Mouse (Mus musculus) hindbrain, embryonic 12.5 days (tissue): Measurements from ENCODE around the gene Ap1s3. TPM values are rescaled to one million over a fixed set of nuclear protein-coding genes. Genes with fewer than 3 reads are reported as not detected.

Source experiments
- ATAC-seq: fragments of 200-750 bp; cut with Nextera tagmentation; 2 replicates; pipeline ENCODE4 v1.8.0; 2017; ENCODE audit warnings: moderate TSS enrichment; ENCODE audit not compliant: low FRiP score
- H3K27ac ChIP-seq: fragments of 300-500 bp; sonication (generic); 2 replicates; pipeline ENCODE4 v1.5.1; 2016; ENCODE audit warnings: mild to moderate bottlenecking
- H3K27me3 ChIP-seq: fragments of 300-500 bp; sonication (generic); 2 replicates; pipeline ENCODE4 v1.6.1; 2016; ENCODE audit warnings: mild to moderate bottlenecking
- H3K36me3 ChIP-seq: fragments of 300-500 bp; sonication (generic); 2 replicates; pipeline ENCODE4 v1.6.1; 2016; ENCODE audit warnings: mild to moderate bottlenecking
- H3K4me1 ChIP-seq: fragments of 300-500 bp; sonication (generic); 2 replicates; pipeline ENCODE4 v1.6.1; 2016
- H3K4me2 ChIP-seq: fragments of 300-500 bp; sonication (generic); replicated peaks from 2 replicates; pipeline ENCODE4 v1.6.1; 2016; ENCODE audit warnings: mild to moderate bottlenecking
- H3K4me3 ChIP-seq: fragments of 300-500 bp; sonication (generic); 2 replicates; pipeline ENCODE4 v1.5.1; 2016; ENCODE audit warnings: mild to moderate bottlenecking
- H3K9ac ChIP-seq: fragments of 300-500 bp; sonication (generic); 2 replicates; pipeline ENCODE4 v1.6.1; 2016; ENCODE audit warnings: mild to moderate bottlenecking, moderate library complexity
- H3K9me3 ChIP-seq: fragments of 300-500 bp; sonication (generic); replicated peaks from 2 replicates; pipeline ENCODE4 v1.6.1; 2016; ENCODE audit warnings: mild to moderate bottlenecking
- WGBS: fragments of 180-500 bp; shearing (Covaris S2); methylation state at CpG from one replicate; pipeline ENCODE4 v1.1.7; 2016; 5-methylcytosine and 5-hydroxymethylcytosine counted together
- polyA plus RNA-seq: library from polyadenylated mRNA; unstranded; fragments of >200 nt; fragmentation: Nextera tagmentation; extraction: Ambion mirVana; gene quantifications from 2 replicates; pipeline ENCODE4 v1.2.1, GENCODE M21; 2016

The Ap1s3 gene
- polyA plus RNA-seq, 1 experiment from 2014 or later: 0.48 TPM

DNA sequence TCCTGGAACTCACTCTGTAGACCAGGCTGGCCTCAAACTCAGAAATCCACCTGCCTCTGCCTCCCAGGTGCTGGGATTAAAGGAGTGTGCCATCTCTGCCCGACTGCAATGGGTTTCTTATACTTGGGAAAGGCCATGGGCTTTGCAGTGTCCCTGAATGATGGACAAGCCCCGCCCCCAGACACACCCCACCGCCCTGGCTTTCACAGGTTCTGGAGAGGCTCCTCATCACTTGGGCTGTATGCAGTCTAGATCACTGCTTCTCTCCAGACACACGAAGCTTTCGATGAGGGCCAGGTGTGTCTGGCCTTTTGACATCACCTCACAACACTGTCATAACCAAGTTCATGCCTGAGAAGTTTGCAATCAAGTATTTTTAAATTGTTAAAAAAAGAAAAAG, 25.2 kb upstream of the Ap1s3 start:
- no peaks in the 10 kb centered on the region for H3K9me3 ChIP-seq
- H3K27ac ChIP-seq: 0 out of 2 replicates have a peak overlapping the region, but pooled peaks have one; percentile 48
- ATAC-seq: peak; percentile 66
- WGBS: 53% methylated on average over 5 of the region's 5 CpGs
- peaks cover 12% of the 10 kb centered on the region for H3K4me1 ChIP-seq
- no peak overlapping the region for H3K4me3 ChIP-seq
- H3K27me3 ChIP-seq: no peaks in the 10 kb centered on the region
- H3K4me2 ChIP-seq: no peak overlapping the region
- no peak overlapping the region for H3K9ac ChIP-seq
- 0 out of 2 replicates have a peak, but pooled peaks cover 2% of the 10 kb centered on the region for H3K36me3 ChIP-seq

GRCm38 (mm10) chr1:79692482-79692881, 20.7 kb upstream of the Ap1s3 start:
- peaks cover 6% of the 10 kb centered on the region for H3K4me1 ChIP-seq
- ATAC-seq: no peak
- no peak overlapping the region for H3K27ac ChIP-seq

DNA sequence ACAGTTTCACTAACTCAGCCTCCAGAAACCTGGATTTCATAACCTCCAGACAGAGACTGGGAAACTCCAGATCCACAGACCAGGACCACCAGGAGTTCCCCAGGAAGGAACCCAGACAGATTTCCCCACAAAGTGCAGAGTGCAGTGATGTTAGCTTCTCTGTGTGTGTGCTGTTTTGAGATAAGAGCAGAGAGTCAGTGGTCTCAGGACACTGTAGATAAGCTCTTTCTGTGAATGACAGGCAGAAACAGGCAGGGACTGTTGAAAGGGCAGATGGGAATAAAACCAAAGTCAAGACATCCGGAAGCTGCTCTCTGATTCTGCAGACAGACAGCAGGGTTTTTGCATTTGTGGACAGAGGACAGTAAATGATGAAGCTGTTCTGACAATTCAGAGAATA, 15.5 kb upstream of the Ap1s3 start:
- Histone ChIP-seq H3K27me3 (no peaks in the 10 kb centered on the region), H3K9me3 (no peaks in the 10 kb centered on the region), H3K4me2 (no peak overlapping the region), H3K9ac (no peak overlapping the region), H3K27ac (no peak overlapping the region), H3K4me3 (no peak overlapping the region), H3K4me1 (no peaks in the 10 kb centered on the region), H3K36me3 (no peaks in the 10 kb centered on the region)
- 83% methylated on average over 1 of the region's 1 CpGs for WGBS
- no peak for ATAC-seq

More at GRCm38 (mm10) chr1:79692482-79692881, 20.7 kb upstream of the Ap1s3 start:
- no peaks in the 10 kb centered on the region for H3K36me3 ChIP-seq
- WGBS: 85% methylated on average over 3 of the region's 3 CpGs
- H3K4me2 ChIP-seq: no peak overlapping the region
- H3K4me3 ChIP-seq: no peak overlapping the region
- no peak overlapping the region for H3K9ac ChIP-seq
- H3K27me3 ChIP-seq: no peaks in the 10 kb centered on the region
- H3K9me3 ChIP-seq: no peaks in the 10 kb centered on the region

GRCm38 (mm10) chr1:79684027-79684426, 12.3 kb upstream of the Ap1s3 start:
- Histone ChIP-seq H3K36me3 (no peaks in the 10 kb centered on the region), H3K27ac (no peak overlapping the region)
- ATAC-seq: no peak

DNA sequence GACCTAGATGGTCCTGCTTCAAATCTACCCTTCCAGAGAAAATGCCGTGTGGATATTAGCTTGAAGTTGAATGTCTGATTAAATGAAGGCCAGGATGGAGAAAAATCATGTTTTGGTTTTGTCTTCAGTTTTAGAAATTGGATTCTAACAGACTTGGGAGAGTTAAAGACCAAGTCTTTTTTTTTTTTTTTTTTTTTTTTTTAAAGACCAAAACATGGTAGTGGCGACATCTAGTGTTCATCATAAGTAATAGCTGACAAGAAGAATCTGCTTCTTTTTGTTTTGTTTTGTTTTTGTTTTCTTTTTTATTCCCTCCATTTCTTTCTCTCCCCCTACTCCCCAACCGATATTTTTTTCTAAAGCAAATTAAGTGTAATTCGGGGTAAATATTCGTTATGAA, 11.2 kb upstream of the Ap1s3 start:
- no peaks in the 10 kb centered on the region for H3K4me1 ChIP-seq
- no peaks in the 10 kb centered on the region for H3K36me3 ChIP-seq
- no peak overlapping the region for H3K9ac ChIP-seq
- ATAC-seq: no peak
- H3K27me3 ChIP-seq: no peaks in the 10 kb centered on the region
- no peak overlapping the region for H3K4me2 ChIP-seq
- H3K4me3 ChIP-seq: no peak overlapping the region
- H3K27ac ChIP-seq: no peak overlapping the region
- WGBS: 14% methylated on average over 5 of the region's 5 CpGs
- no peaks in the 10 kb centered on the region for H3K9me3 ChIP-seq

More at GRCm38 (mm10) chr1:79684027-79684426, 12.3 kb upstream of the Ap1s3 start:
- Histone ChIP-seq H3K4me2 (no peak overlapping the region), H3K9me3 (no peaks in the 10 kb centered on the region), H3K9ac (no peak overlapping the region), H3K27me3 (no peaks in the 10 kb centered on the region), H3K4me1 (no peaks in the 10 kb centered on the region), H3K4me3 (no peak overlapping the region)

DNA sequence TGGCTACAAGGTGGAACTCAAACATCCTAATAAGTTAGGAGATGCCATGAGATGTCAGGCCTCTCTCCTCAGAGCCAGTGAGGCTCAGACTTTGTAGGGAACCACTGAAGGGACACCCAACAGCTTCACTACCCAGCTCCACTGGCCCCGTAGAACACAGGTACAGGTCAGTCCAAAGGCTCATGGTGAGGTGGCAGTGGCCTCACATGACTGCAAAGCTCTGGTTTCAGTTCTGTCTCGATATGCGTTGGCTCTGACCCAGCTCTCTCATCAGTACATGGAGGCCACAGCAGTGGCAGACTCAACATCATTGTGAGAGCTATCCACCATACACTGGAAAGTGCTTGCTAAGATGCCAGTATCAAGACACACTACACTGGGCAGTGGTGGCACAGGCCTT, 9.0 kb upstream of the Ap1s3 start:
- H3K9ac ChIP-seq: no peak overlapping the region
- H3K4me1 ChIP-seq: no peaks in the 10 kb centered on the region
- H3K27ac ChIP-seq: no peak overlapping the region
- H3K36me3 ChIP-seq: no peaks in the 10 kb centered on the region
- no peaks in the 10 kb centered on the region for H3K27me3 ChIP-seq
- no peak overlapping the region for H3K4me3 ChIP-seq
- H3K4me2 ChIP-seq: no peak overlapping the region
- ATAC-seq: no peak
- whole genome bisulfite sequencing: 93% methylated on average over 3 of the region's 3 CpGs
- no peaks in the 10 kb centered on the region for H3K9me3 ChIP-seq

- no peaks in the 10 kb centered on the region for H3K4me1 ChIP-seq
- no peak overlapping the region for H3K4me2 ChIP-seq
- no peak overlapping the region for H3K4me3 ChIP-seq
- H3K36me3 ChIP-seq: no peaks in the 10 kb centered on the region
- 66% methylated on average over 8 of the region's 8 CpGs for WGBS
- H3K27me3 ChIP-seq: peaks cover 7% of the 10 kb centered on the region
- no peak overlapping the region for H3K9ac ChIP-seq
- ATAC-seq: no peak
- no peak overlapping the region for H3K27ac ChIP-seq
- H3K9me3 ChIP-seq: no peaks in the 10 kb centered on the region
Measured at GRCm38 (mm10) chr1:79678117-79678684, 6.4 kb upstream of the Ap1s3 start.

- H3K4me1 ChIP-seq: peaks cover 17% of the 10 kb centered on the region
- peaks cover 32% of the 10 kb centered on the region for H3K27me3 ChIP-seq
- no peak overlapping the region for H3K27ac ChIP-seq
- no peak overlapping the region for H3K9ac ChIP-seq
- H3K4me2 ChIP-seq: no peak overlapping the region
- 69% methylated on average over 4 of the region's 4 CpGs for WGBS
- no peak for ATAC-seq
- H3K4me3 ChIP-seq: no peak overlapping the region
- no peaks in the 10 kb centered on the region for H3K36me3 ChIP-seq
- no peaks in the 10 kb centered on the region for H3K9me3 ChIP-seq
Measured at GRCm38 (mm10) chr1:79675716-79676115, 3.9 kb upstream of the Ap1s3 start.

GRCm38 (mm10) chr1:79671196-79671542, 603 bp downstream of the Ap1s3 start:
- 2% methylated on average over 11 of the region's 11 CpGs for WGBS
- Histone ChIP-seq H3K9ac (peak overlapping the region; percentile 58; the same call in 1 of the 2 replicates), H3K4me3 (peak overlapping the region; percentile 61), H3K27ac (no peak overlapping the region), H3K4me2 (peak overlapping the region; percentile 99), H3K4me1 (peaks cover 17% of the 10 kb centered on the region), H3K27me3 (peaks cover 38% of the 10 kb centered on the region), H3K36me3 (no peaks in the 10 kb centered on the region), H3K9me3 (no peaks in the 10 kb centered on the region)
- no peak for ATAC-seq

GRCm38 (mm10) chr1:79669419-79669974, 2.3 kb downstream of the Ap1s3 start:
- H3K4me3 ChIP-seq: no peak overlapping the region
- ATAC-seq: no peak
- 85% methylated on average over 9 of the region's 9 CpGs for WGBS

GRCm38 (mm10) chr1:79664911-79665310, 6.9 kb downstream of the Ap1s3 start:
- Histone ChIP-seq H3K27ac (no peak overlapping the region), H3K9me3 (no peaks in the 10 kb centered on the region), H3K36me3 (no peaks in the 10 kb centered on the region), H3K4me2 (no peak overlapping the region), H3K4me3 (no peak overlapping the region), H3K4me1 (no peaks in the 10 kb centered on the region), H3K27me3 (no peaks in the 10 kb centered on the region), H3K9ac (no peak overlapping the region)
- no peak for ATAC-seq
- WGBS: 92% methylated on average over 4 of the region's 4 CpGs

More at GRCm38 (mm10) chr1:79669419-79669974, 2.3 kb downstream of the Ap1s3 start:
- peaks cover 17% of the 10 kb centered on the region for H3K4me1 ChIP-seq
- peaks cover 38% of the 10 kb centered on the region for H3K27me3 ChIP-seq
- H3K4me2 ChIP-seq: no peak overlapping the region
- no peak overlapping the region for H3K9ac ChIP-seq
- H3K36me3 ChIP-seq: no peaks in the 10 kb centered on the region
- H3K27ac ChIP-seq: no peak overlapping the region
- H3K9me3 ChIP-seq: no peaks in the 10 kb centered on the region

- Histone ChIP-seq H3K9me3 (no peaks in the 10 kb centered on the region), H3K4me3 (no peak overlapping the region), H3K4me2 (no peak overlapping the region), H3K27ac (no peak overlapping the region), H3K9ac (no peak overlapping the region), H3K27me3 (no peaks in the 10 kb centered on the region), H3K36me3 (no peaks in the 10 kb centered on the region), H3K4me1 (no peaks in the 10 kb centered on the region)
- no peak for ATAC-seq
- 86% methylated on average over 7 of the region's 7 CpGs for WGBS
Measured at GRCm38 (mm10) chr1:79659598-79659997, 12.2 kb downstream of the Ap1s3 start.

GRCm38 (mm10) chr1:79657411-79657810, 14.4 kb downstream of the Ap1s3 start:
- Histone ChIP-seq H3K36me3 (no peaks in the 10 kb centered on the region), H3K27ac (no peak overlapping the region), H3K4me2 (no peak overlapping the region), H3K4me1 (no peaks in the 10 kb centered on the region), H3K27me3 (no peaks in the 10 kb centered on the region), H3K9ac (no peak overlapping the region), H3K4me3 (no peak overlapping the region), H3K9me3 (no peaks in the 10 kb centered on the region)
- 82% methylated on average over 1 of the region's 1 CpGs for WGBS
- no peak for ATAC-seq
